Mouse (Mus musculus): ENCODE results near the gene Camkmt. TPM values are rescaled to one million over a fixed set of nuclear protein-coding genes. Genes with fewer than 3 reads are reported as not detected.
A peak's percentile ranks its signal among the peaks of the same experiment; 100 is the strongest.

Gene Camkmt
- total RNA-seq, 1 experiment, result 7.1 TPM

DNA sequence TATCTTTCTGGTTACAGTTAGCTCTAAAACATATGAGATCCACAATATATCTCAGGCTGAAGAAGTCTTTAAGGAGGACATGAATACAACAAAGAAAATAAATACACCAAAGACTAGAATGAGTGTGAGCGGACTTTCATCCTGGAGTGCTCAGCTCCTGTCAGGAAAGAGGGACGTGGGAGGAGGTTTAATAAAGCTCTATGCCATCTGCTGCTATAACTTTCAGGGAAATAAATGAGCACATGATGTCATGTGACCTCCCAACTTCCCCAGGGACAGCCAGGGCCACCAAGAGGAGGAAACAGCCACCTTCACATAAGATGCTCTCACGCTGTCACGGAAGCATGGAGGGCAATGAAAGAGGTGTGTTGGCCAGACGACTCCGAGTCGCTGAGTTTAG, 151.8 kb downstream of the Camkmt start:
- in situ Hi-C loops (cut with MboI; ENCODE audit: low sequenced_read_pairs in 2 of 2, unreplicated experiment in 2 of 2), result no loop called here
- no peak overlapping the region for H3K4me3 ChIP-seq (ENCODE audit: insufficient read depth in 1 of 2, low read depth in 1 of 2, low read length in 2 of 2, poor library complexity in 1 of 2, severe bottlenecking in 1 of 2)
- H3K9me3 ChIP-seq (ENCODE audit: control insufficient read depth, insufficient read depth, low read depth, low read length), result no peaks in the 10 kb centered on the region
- no peaks in the 10 kb centered on the region for H3K4me1 ChIP-seq (ENCODE audit: control insufficient read depth in 2 of 2, insufficient read depth in 2 of 2, low read length in 2 of 2, poor library complexity in 1 of 2)
- H3K36me3 ChIP-seq (ENCODE audit: control insufficient read depth, insufficient read depth, low read length, poor library complexity, severe bottlenecking), result no peaks in the 10 kb centered on the region
- H3K9ac ChIP-seq (ENCODE audit: insufficient read depth, low read depth, low read length, poor library complexity, severe bottlenecking), result no peak overlapping the region
- DNase-seq (ENCODE audit: low read depth, low spot score), result no peak
- no peak overlapping the region; the same call in 1 of the 2 replicates for H3K27ac ChIP-seq (ENCODE audit: insufficient read depth, low read depth, low read length, poor library complexity, severe bottlenecking)
- TF ChIP-seq ZNF384 (IDR thresholded peaks at IDR 0.05; ENCODE audit: low read depth, low read length) (no peak), ZC3H11A (IDR thresholded peaks at IDR 0.05; ENCODE audit: borderline replicate concordance, low read depth, low read length) (no peak), HCFC1 (IDR thresholded peaks at IDR 0.05; ENCODE audit: borderline replicate concordance, insufficient read depth, low read length) (no peak), CHD2 (IDR thresholded peaks at IDR 0.05; ENCODE audit: low read depth, low read length) (no peak), MAFK (IDR thresholded peaks at IDR 0.05; ENCODE audit: insufficient read depth, low read depth, low read length) (no peak)

DNA sequence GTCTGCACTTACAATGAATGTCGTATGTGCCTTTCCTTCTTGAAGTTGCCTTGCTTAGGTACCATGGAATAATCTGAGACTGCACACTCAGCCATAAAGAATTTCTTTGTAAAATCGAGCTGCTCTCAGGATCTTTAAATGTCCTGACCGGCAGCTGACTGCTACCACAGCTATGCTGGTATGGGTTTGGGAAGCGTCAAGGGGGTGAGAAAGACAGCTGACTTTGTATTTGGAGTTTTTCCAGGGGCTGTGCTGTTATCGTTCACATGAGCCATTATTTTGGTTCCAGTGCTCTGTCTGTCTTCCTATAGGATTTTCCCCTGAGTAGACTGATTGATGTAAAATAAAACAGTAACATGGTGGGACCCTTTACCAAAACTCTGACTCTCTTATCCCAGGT, 158.6 kb downstream of the Camkmt start:
- H3K9me3 ChIP-seq (ENCODE audit: control insufficient read depth, insufficient read depth, low read depth, low read length), result no peaks in the 10 kb centered on the region
- no peak for TF ChIP-seq ZC3H11A (IDR thresholded peaks at IDR 0.05; ENCODE audit: borderline replicate concordance, low read depth, low read length)
- no peak for TF ChIP-seq ZNF384 (IDR thresholded peaks at IDR 0.05; ENCODE audit: low read depth, low read length)
- no peak for TF ChIP-seq MAFK (IDR thresholded peaks at IDR 0.05; ENCODE audit: insufficient read depth, low read depth, low read length)
- TF ChIP-seq CHD2 (IDR thresholded peaks at IDR 0.05; ENCODE audit: low read depth, low read length), result no peak
- TF ChIP-seq HCFC1 (IDR thresholded peaks at IDR 0.05; ENCODE audit: borderline replicate concordance, insufficient read depth, low read length), result no peak
- no peaks in the 10 kb centered on the region for H3K36me3 ChIP-seq (ENCODE audit: control insufficient read depth, insufficient read depth, low read length, poor library complexity, severe bottlenecking)
- DNase-seq (ENCODE audit: low read depth, low spot score), result no peak
- H3K27ac ChIP-seq (ENCODE audit: insufficient read depth, low read depth, low read length, poor library complexity, severe bottlenecking), result no peak overlapping the region
- no peak overlapping the region for H3K4me3 ChIP-seq (ENCODE audit: insufficient read depth in 1 of 2, low read depth in 1 of 2, low read length in 2 of 2, poor library complexity in 1 of 2, severe bottlenecking in 1 of 2)
- in situ Hi-C loops (cut with MboI; ENCODE audit: low sequenced_read_pairs in 2 of 2, unreplicated experiment in 2 of 2), result no loop called here
- peaks cover 0 to 5% of the 10 kb centered on the region in 2 experiments; a peak in 1 of 4 replicates for H3K4me1 ChIP-seq (ENCODE audit: control insufficient read depth in 2 of 2, insufficient read depth in 2 of 2, low read length in 2 of 2, poor library complexity in 1 of 2)
- H3K9ac ChIP-seq (ENCODE audit: insufficient read depth, low read depth, low read length, poor library complexity, severe bottlenecking), result no peak overlapping the region

DNA sequence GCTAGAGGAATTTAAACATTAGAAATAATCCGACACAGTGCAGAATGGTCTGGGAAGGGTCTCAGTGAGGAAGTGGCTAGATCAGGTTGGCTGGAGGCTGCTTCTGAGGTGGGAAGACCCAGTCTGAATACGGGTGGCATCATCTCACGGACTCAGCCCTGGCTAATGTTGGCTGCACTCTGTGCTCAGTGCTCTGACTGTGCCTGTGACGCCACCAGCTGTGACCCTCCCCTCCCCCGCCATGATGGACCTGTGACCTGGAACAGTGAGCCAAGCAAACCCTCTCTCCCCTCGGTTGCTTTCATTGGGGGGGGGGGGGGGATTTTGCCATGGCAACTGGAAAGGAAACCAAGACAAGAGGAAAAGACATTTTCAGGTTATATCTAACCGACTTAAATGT, 159.4 kb downstream of the Camkmt start:
- peaks cover 0 to 5% of the 10 kb centered on the region in 2 experiments; a peak in 1 of 4 replicates for H3K4me1 ChIP-seq (ENCODE audit: control insufficient read depth in 2 of 2, insufficient read depth in 2 of 2, low read length in 2 of 2, poor library complexity in 1 of 2)
- in situ Hi-C loops (cut with MboI; ENCODE audit: low sequenced_read_pairs in 2 of 2, unreplicated experiment in 2 of 2), result no loop called here
- TF ChIP-seq ZNF384 (IDR thresholded peaks at IDR 0.05; ENCODE audit: low read depth, low read length) (no peak), CHD2 (IDR thresholded peaks at IDR 0.05; ENCODE audit: low read depth, low read length) (no peak), ZC3H11A (IDR thresholded peaks at IDR 0.05; ENCODE audit: borderline replicate concordance, low read depth, low read length) (no peak), MAFK (IDR thresholded peaks at IDR 0.05; ENCODE audit: insufficient read depth, low read depth, low read length) (no peak), HCFC1 (IDR thresholded peaks at IDR 0.05; ENCODE audit: borderline replicate concordance, insufficient read depth, low read length) (no peak)

DNA sequence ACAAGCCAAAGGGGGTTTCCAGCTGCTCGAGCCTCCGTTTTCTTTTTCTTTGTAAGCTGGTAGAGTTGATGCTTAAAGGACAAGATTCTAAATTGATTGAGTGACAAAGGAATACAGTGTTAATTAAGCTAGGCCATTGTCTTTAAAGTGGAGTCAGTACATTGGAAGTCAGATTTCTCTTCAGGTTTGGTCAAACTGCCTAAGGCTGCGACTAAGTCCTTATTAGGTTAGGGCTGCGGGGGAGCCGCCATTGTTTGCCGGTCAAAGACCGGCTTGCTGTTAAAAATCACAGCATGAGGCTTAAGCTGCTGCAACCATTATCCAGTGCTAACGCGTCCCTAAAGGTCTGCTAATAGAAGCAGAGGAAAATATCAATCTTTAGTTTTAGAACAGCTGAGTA, 166.6 kb downstream of the Camkmt start:
- H3K4me3 ChIP-seq (ENCODE audit: insufficient read depth in 1 of 2, low read depth in 1 of 2, low read length in 2 of 2, poor library complexity in 1 of 2, severe bottlenecking in 1 of 2), result no peak overlapping the region
- peaks cover 2 to 6% of the 10 kb centered on the region in 2 experiments; a peak in 2 of 4 replicates for H3K4me1 ChIP-seq (ENCODE audit: control insufficient read depth in 2 of 2, insufficient read depth in 2 of 2, low read length in 2 of 2, poor library complexity in 1 of 2)
- TF ChIP-seq HCFC1 (IDR thresholded peaks at IDR 0.05; ENCODE audit: borderline replicate concordance, insufficient read depth, low read length) (no peak), CHD2 (IDR thresholded peaks at IDR 0.05; ENCODE audit: low read depth, low read length) (no peak), ZC3H11A (IDR thresholded peaks at IDR 0.05; ENCODE audit: borderline replicate concordance, low read depth, low read length) (no peak)
- DNase-seq (ENCODE audit: low read depth, low spot score), result peak; percentile 52
- no peaks in the 10 kb centered on the region for H3K36me3 ChIP-seq (ENCODE audit: control insufficient read depth, insufficient read depth, low read length, poor library complexity, severe bottlenecking)
- no peak overlapping the region for H3K27ac ChIP-seq (ENCODE audit: insufficient read depth, low read depth, low read length, poor library complexity, severe bottlenecking)
- no peaks in the 10 kb centered on the region for H3K9me3 ChIP-seq (ENCODE audit: control insufficient read depth, insufficient read depth, low read depth, low read length)
- in situ Hi-C loops (cut with MboI; ENCODE audit: low sequenced_read_pairs in 2 of 2, unreplicated experiment in 2 of 2), result no loop called here
- H3K9ac ChIP-seq (ENCODE audit: insufficient read depth, low read depth, low read length, poor library complexity, severe bottlenecking), result no peak overlapping the region

More for the DNA sequence above, 159.4 kb downstream of the Camkmt start:
- Histone ChIP-seq H3K9me3 (ENCODE audit: control insufficient read depth, insufficient read depth, low read depth, low read length) (no peaks in the 10 kb centered on the region), H3K36me3 (ENCODE audit: control insufficient read depth, insufficient read depth, low read length, poor library complexity, severe bottlenecking) (no peaks in the 10 kb centered on the region), H3K9ac (ENCODE audit: insufficient read depth, low read depth, low read length, poor library complexity, severe bottlenecking) (no peak overlapping the region), H3K27ac (ENCODE audit: insufficient read depth, low read depth, low read length, poor library complexity, severe bottlenecking) (no peak overlapping the region), H3K4me3 (ENCODE audit: insufficient read depth in 1 of 2, low read depth in 1 of 2, low read length in 2 of 2, poor library complexity in 1 of 2, severe bottlenecking in 1 of 2) (no peak overlapping the region)
- no peak for DNase-seq (ENCODE audit: low read depth, low spot score)

DNA sequence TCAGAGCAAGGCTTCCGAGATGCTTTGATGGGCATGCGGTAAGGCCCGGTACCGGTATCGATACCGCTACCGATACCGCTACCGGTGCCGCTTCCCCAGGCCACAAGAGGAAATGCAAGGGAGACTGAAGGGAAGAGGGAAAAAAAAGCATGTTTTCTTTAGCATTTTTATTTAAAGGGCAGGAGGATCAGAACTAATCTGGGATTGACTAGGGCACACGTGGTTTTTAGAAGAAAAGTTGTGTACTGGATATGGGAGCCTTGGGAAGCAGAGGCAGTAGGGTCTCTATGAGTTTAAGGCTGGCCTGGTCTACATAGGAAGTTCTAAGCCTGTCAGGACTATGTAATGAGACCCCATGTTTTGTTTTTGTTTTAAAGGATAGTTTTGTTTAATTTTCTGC, 167.0 kb downstream of the Camkmt start:
- Histone ChIP-seq H3K4me3 (ENCODE audit: insufficient read depth in 1 of 2, low read depth in 1 of 2, low read length in 2 of 2, poor library complexity in 1 of 2, severe bottlenecking in 1 of 2) (no peak overlapping the region), H3K9me3 (ENCODE audit: control insufficient read depth, insufficient read depth, low read depth, low read length) (no peaks in the 10 kb centered on the region), H3K36me3 (ENCODE audit: control insufficient read depth, insufficient read depth, low read length, poor library complexity, severe bottlenecking) (no peaks in the 10 kb centered on the region), H3K4me1 (ENCODE audit: control insufficient read depth in 2 of 2, insufficient read depth in 2 of 2, low read length in 2 of 2, poor library complexity in 1 of 2) (peaks cover 2 to 6% of the 10 kb centered on the region in 2 experiments; a peak in 2 of 4 replicates), H3K9ac (ENCODE audit: insufficient read depth, low read depth, low read length, poor library complexity, severe bottlenecking) (no peak overlapping the region), H3K27ac (ENCODE audit: insufficient read depth, low read depth, low read length, poor library complexity, severe bottlenecking) (no peak overlapping the region)
- no peak for TF ChIP-seq ZC3H11A (IDR thresholded peaks at IDR 0.05; ENCODE audit: borderline replicate concordance, low read depth, low read length)
- no peak for DNase-seq (ENCODE audit: low read depth, low spot score)
- in situ Hi-C loops (cut with MboI; ENCODE audit: low sequenced_read_pairs in 2 of 2, unreplicated experiment in 2 of 2), result no loop called here

Data from ES-E14 (cell line).